Mouse (Mus musculus): ENCODE results near the gene Kdm5a. TPM values are rescaled to one million over a fixed set of nuclear protein-coding genes. Genes with fewer than 3 reads are reported as not detected.

Gene Kdm5a
- total and polyA plus RNA-seq, 3 experiments, result 20.8 to 35.8 (median 29.3) TPM

DNA sequence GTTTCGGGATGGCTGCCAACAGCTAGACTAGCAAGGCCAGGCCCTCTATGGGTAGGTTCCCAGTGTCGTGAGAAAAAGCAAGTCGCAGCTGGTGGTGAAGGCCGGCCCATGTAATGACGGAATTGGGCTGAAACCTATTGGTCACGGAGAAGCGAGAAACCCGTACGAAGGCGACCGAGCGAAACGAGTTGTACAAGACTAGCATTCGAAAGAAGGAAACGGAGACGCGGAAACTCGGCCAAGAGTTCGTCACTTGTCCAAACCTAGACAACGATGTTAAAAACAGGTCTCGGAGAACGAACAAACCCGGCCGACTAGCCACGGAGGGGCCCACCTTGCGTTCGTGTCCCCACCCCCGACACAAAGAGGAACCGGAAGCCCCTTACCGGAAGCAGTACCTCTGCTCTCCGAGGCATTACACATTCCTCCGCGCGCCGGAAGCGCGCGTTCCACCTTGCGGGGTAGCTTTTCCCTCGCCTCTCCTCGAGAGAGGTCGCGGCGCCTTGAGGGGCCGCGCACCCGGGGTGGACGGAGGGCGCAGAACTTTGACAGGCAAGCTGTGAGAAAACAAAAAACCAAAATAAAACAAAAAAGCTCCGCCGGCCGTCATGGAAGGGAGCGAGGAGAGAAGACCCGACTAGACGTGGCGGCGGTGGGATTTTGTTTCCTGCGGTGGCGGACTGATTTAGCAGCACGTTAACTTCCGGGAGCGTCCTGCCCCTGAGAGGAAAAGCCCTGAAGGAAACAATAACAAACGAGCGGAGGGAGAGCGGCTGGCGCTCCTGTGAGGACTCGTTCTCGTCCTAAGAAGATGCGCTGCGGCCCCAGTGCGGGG, at the start of gene Kdm5a, which contains the start of gene Ccdc77 (continued):
- TF ChIP-seq TCF12 (IDR thresholded peaks at IDR 0.05; ENCODE audit: low read depth, low read length), result peak; percentile 49; the same call in 1 of the 2 replicates

DNA sequence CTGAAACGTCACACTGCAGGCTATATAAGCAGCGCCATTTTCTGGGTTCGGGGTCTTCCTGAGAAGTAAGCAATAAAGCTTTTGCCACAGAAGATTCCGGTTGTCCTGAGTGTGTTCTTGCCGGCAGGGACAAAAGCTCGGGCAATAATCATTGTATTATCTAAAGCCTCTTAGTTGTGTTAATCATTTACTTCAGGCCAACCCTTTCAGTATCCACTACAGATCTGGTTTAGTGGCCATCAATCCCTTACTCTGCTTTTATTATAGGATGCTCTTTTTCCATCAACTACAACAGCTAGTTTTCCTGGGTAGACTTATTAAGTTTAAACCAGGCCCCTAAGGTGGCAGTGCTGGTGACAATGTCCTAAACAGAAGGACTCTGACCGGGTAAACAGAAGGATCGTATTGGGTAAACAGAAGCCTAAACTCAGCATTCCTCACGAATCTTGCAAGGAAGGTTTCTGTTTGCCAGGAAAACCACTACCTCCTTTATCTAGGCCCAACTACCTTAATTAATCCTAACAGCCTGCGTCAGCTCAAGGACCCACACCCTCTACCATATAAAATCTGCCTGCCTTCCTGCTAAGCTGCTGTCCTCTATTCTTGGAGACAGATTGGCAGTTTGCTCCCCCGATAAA, 45.5 kb upstream of the Kdm5a start:
- Histone ChIP-seq H3K4me3 (replicated peaks in 1 of 3; ENCODE audit: low read depth in 2 of 3, low read length in 2 of 3, poor library complexity in 1 of 3) (no peak overlapping the region), H3K9me3 (replicated peaks; ENCODE audit: low read length) (no peaks in the 10 kb centered on the region), H3K9ac (ENCODE audit: insufficient read depth, low read depth) (no peak overlapping the region), H3K4me2 (ENCODE audit: insufficient read depth, low read depth, poor library complexity, severe bottlenecking) (no peak overlapping the region), H3K27ac (ENCODE audit: insufficient read depth, low read depth) (no peak overlapping the region), H3K36me3 (replicated peaks in 1 of 2; ENCODE audit: control insufficient read depth in 1 of 2, insufficient read depth in 1 of 2, low read length in 1 of 2) (peaks cover 0 to 7% of the 10 kb centered on the region in 2 experiments), H3K27me3 (replicated peaks) (no peaks in the 10 kb centered on the region), H3K79me2 (replicated peaks; ENCODE audit: control insufficient read depth, extremely low read depth, insufficient read depth, poor library complexity, severe bottlenecking) (no peaks in the 10 kb centered on the region), H3K4me1 (ENCODE audit: control insufficient read depth in 1 of 2, insufficient read depth in 2 of 2) (peaks cover 0 to 5% of the 10 kb centered on the region in 2 experiments; a peak in 1 of 4 replicates)
- no peak for DNase-seq (ENCODE audit: extremely low read depth)
- TF ChIP-seq NELFE (IDR thresholded peaks at IDR 0.05; ENCODE audit: low read depth, low read length) (no peak), GABPA (IDR thresholded peaks at IDR 0.05; ENCODE audit: insufficient replicate concordance, low read depth, low read length) (no peak), MXI1 (IDR thresholded peaks at IDR 0.05; ENCODE audit: low read depth, low read length) (no peak), POLR2A (IDR thresholded peaks at IDR 0.05; ENCODE audit: low read depth, low read length) (no peak), IRF4 (IDR thresholded peaks at IDR 0.05; ENCODE audit: low read depth, low read length) (no peak), EP300 (IDR thresholded peaks at IDR 0.05; ENCODE audit: low read length) (no peak), ELF1 (IDR thresholded peaks at IDR 0.05; ENCODE audit: low read depth, low read length) (no peak), MEF2A (IDR thresholded peaks at IDR 0.05; ENCODE audit: borderline replicate concordance, low read depth, low read length) (no peak), SIN3A (IDR thresholded peaks at IDR 0.05; ENCODE audit: low read length) (no peak), ZKSCAN1 (IDR thresholded peaks at IDR 0.05; ENCODE audit: borderline replicate concordance, low read depth, low read length) (no peak), MAZ (IDR thresholded peaks at IDR 0.05; ENCODE audit: low read depth, low read length) (no peak), ZC3H11A (IDR thresholded peaks at IDR 0.05; ENCODE audit: low read depth, low read length) (no peak), ETS1 (conservative IDR thresholded peaks at IDR 0.05; ENCODE audit: low read depth, low read length) (no peak), ZNF384 (IDR thresholded peaks at IDR 0.05; ENCODE audit: low read depth, low read length) (no peak), USF2 (conservative IDR thresholded peaks at IDR 0.05; ENCODE audit: low read depth, low read length) (no peak), NRF1 (IDR thresholded peaks at IDR 0.05; ENCODE audit: low read depth, low read length) (no peak)
- in situ Hi-C loops (cut with MboI; ENCODE audit: low pct_ligation_motif_present, low pct_unique_long_range_greater_than_20kb, low sequenced_read_pairs), result loop anchor here (25.0 kb wide), 2 partner anchors 531 to 831 kb away; partner anchors contain the start of gene Fbxl14
- dilution Hi-C loops (cut with MboI; ENCODE audit: extremely low pct_ligation_motif_present, extremely low pct_unique_long_range_greater_than_20kb, low sequenced_read_pairs), result no loop called here
